Mouse (Mus musculus) cortical plate, adult 2 months (tissue): ENCODE measurements at regions not wholly inside any gene's neighbourhood (a gene's known extent, or its start where the extent isn't known, plus 50 kb on each side); places are given as distances from the start of the nearest gene placed in this dataset.

Source experiments
- CTCF ChIP-seq: fragments of 200-500 bp; IDR thresholded peaks from 2 replicates; pipeline ENCODE4 v1.5.1; 2011; ENCODE audit warnings: mild to moderate bottlenecking, control low read depth, low read length; ENCODE audit not compliant: insufficient read depth; ENCODE audit errors: extremely low read depth
- POLR2A ChIP-seq: fragments of 200-500 bp; IDR thresholded peaks from 2 replicates; pipeline ENCODE4 v1.6.1; 2011; ENCODE audit warnings: mild to moderate bottlenecking, low read length, control low read depth; ENCODE audit not compliant: insufficient read depth; ENCODE audit errors: extremely low read depth

DNA sequence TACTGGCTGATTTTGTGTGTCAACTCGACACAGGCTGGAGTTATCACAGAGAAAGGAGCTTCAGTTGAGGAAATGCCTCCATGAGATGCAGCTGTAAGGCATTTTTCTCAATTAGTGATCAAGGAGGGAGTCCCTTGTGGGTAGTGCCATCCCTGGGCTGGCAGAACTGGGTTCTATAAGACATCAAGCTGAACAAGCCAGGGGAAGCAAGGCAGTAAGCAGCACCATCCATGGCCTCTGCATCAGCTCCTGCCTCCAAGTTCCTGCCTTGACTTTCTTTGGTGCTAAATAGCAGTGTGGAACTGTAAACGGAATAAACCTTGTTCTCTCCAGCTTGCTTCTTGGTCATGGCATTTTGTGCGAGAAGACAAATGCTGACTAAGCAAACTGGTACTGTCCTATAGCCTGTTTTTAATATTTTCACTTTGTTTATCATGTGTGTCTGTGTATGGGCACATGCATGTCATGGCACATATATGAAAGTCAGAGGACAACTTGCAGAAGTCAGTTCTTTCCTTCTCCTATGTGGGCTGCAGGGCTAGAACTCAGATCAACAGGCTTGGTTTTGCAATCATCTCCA lies 57.3 kb downstream of the Cbln1 start:
- TF ChIP-seq POLR2A (no peak), CTCF (no peak)
